Mouse (Mus musculus) lung, postnatal 0 days (tissue): ENCODE measurements around the gene Map7.

Experiments used
- CTCF ChIP-seq: IDR thresholded peaks from 2 replicates; pipeline ENCODE4 v1.5.1; 2016; ENCODE audit warnings: antibody characterized with exemption, mild to moderate bottlenecking
- EP300 ChIP-seq: IDR thresholded peaks from 2 replicates; pipeline ENCODE4 v1.6.1; 2016; ENCODE audit warnings: antibody characterized with exemption, mild to moderate bottlenecking, control low read depth

DNA sequence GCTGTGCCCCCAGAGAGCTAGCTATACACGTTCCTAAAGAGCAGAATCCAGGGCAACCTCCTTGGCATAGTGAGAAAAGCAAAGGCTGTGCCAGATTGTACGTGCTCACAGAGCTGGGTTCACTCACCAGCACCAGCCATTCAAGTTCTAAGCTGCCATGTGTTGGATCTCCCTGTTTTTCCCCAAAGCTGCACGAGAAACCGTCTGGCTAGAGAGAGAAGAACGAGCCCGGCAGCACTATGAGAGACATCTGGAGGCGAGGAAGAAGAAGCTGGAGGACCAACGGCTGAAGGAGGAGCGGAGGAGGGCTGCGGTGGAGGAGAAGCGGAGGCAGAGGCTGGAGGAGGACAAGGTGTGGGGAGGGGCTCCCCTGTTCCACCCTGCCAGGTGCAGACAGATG lies 96.8 kb downstream of the Map7 start:
- TF ChIP-seq CTCF (no peak), EP300 (no peak)
